Mouse (Mus musculus) Patski (cell line): ENCODE data around the gene Ddx52. TPM values are rescaled to one million over a fixed set of nuclear protein-coding genes. Genes with fewer than 3 reads are reported as not detected.

Experiments
- ATAC-seq: fragments of 100-300 bp; one replicate; pipeline ENCODE4 v1.8.0; 2021
- CTCF ChIA-PET: fragments of 350-600 bp; sonication (Branson Sonifier 250); formaldehyde crosslinking; loops from one replicate; lab custom pipeline; 2022; ENCODE audit warnings: inconsistent platforms; lab: Charles Lee
- POLR2A ChIA-PET: fragments of 350-600 bp; sonication (Branson Sonifier 250); formaldehyde crosslinking; loops from one replicate; lab custom pipeline; 2022; ENCODE audit warnings: antibody characterized with exemption, inconsistent platforms; lab: Charles Lee
- DNase-seq: peaks from one replicate; pipeline ENCODE4 v3.0.0-alpha.2; 2011; ENCODE audit warnings: low read depth, low spot score
- H3K27me3 ChIP-seq: fragments of 371-371 bp; one replicate; pipeline ENCODE4 v1.5.1; 2021
- CTCF ChIP-seq: fragments of 100-300 bp; IDR thresholded peaks from one replicate; pipeline ENCODE4 v1.5.1; 2021
- in situ Hi-C: fragments of 300-500 bp; cut with MboI; formaldehyde crosslinking; loops from 3 replicates; pipeline ENCODE4 v1.11.1; 2018; ENCODE audit warnings: low pct_unique_long_range_greater_than_20kb, mixed read lengths
- polyA plus RNA-seq: library from polyadenylated mRNA; unstranded; gene quantifications from one replicate; pipeline ENCODE4 v1.2.3, GENCODE M21; 2021

Gene Ddx52
- 43.0 TPM for polyA plus RNA-seq

- no peak for TF ChIP-seq CTCF
- POLR2A ChIA-PET, result interaction anchor here (0.9 to 1.8 kb wide), 6 partner anchors 21 to 129 kb away, joined by 3 to 4 read pairs (median 3); partner anchors contain the start of gene Synrg
- in situ Hi-C loops, result no loop called here
- peak; percentile 72 for ATAC-seq
- no peaks in the 10 kb centered on the region for H3K27me3 ChIP-seq
- no peak for DNase-seq
- CTCF ChIA-PET, result interaction anchor here (1.0 to 3.1 kb wide), 3 partner anchors 9 to 157 kb away, joined by 3 to 12 read pairs (median 3); no protein-coding TSS in a partner anchor
Measured at GRCm38 (mm10) chr11:83941950-83942840, at the start of gene Ddx52. Ddx52 (plus strand) TSS chr11:83942062.

DNA sequence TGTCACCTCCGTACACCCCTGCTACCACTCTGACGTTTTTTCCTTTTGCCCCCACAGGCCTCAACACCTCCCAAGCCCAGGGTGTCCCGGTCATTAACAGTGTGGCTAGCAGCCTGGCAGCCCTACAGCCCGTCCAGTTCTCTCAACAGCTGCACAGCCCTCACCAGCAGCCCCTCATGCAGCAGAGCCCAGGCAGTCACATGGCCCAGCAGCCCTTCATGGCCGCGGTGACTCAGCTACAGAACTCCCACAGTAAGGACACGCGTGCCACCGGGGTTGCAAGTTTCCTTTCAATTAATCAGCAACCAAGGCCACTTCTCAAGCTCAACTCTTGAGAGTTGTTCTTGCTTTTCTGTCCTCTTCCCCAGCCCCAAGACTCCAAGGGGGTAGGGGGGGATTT is 48.5 kb upstream of the Ddx52 start:
- ATAC-seq (no peak), DNase-seq (no peak)
- in situ Hi-C loops, result no loop called here
- CTCF ChIA-PET, result interaction anchor here (1.6 kb wide), 1 partner anchor 77 kb away, joined by 7 read pairs; no protein-coding TSS in a partner anchor
- POLR2A ChIA-PET, result interaction anchor here (0.9 to 5.3 kb wide), 3 partner anchors 40 to 71 kb away, joined by 3 to 17 read pairs (median 3); partner anchors contain the start of genes Hnf1b and Synrg
- H3K27me3 ChIP-seq, result no peaks in the 10 kb centered on the region
- no peak for TF ChIP-seq CTCF

DNA sequence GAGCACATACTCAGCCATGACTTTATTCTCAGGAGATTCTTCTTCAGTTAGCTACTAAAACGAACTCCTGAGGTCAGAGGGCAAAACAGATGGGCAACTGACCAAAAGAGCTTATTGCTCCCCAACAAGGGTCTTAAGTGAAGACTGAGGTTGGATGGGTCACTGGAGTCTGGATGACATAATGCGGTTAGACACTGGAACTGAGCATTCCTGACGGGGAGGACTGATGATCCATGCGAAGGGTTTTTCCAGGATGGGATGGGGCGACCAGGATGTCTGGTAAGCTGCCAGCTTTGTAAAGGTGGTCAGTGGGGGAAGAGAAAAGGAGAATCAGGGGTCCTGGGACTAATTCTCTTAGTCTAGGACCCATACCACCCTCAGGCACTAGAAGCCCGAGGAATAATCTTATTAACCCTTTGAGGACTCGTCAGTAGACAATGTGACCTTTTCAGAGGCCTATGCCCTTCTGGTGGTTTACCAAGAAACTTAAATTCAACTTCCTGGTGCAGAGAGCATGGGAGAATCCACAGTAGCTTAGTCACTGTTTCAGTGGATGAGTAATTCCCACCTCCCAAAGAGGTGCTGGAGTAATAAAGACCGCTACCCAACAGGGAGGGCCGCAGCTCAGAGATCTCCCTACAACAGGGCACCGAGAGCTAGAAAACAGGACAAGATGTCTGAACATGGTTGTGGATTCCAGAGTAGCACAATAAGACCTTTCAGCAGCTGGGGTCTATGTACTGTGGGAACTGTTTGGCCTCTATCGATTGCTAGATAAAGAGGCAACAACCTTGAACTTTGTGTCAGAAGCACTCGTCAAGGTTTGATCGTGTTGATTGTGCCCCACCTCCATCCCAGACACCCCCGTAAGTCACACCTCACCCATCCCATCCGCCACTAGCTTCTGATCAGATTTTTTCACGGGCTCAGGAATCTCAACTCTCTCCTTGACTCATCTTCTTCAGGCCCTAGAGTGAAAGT is 45.1 kb upstream of the Ddx52 start:
- no peaks in the 10 kb centered on the region for H3K27me3 ChIP-seq
- DNase-seq (peak; percentile 98), ATAC-seq (peak; percentile 76)
- in situ Hi-C loops, result loop anchor here (5.0 kb wide), 2 partner anchors 44 to 79 kb away; partner anchors contain the start of gene Hnf1b
- no peak for TF ChIP-seq CTCF
- CTCF ChIA-PET, result interaction anchor here (0.8 to 1.5 kb wide), 4 partner anchors 10 to 95 kb away, joined by 4 to 9 read pairs (median 4); no protein-coding TSS in a partner anchor
- POLR2A ChIA-PET, result interaction anchor here (1.1 to 1.4 kb wide), 3 partner anchors 39 to 80 kb away, joined by 3 to 5 read pairs (median 3); no protein-coding TSS in a partner anchor

DNA sequence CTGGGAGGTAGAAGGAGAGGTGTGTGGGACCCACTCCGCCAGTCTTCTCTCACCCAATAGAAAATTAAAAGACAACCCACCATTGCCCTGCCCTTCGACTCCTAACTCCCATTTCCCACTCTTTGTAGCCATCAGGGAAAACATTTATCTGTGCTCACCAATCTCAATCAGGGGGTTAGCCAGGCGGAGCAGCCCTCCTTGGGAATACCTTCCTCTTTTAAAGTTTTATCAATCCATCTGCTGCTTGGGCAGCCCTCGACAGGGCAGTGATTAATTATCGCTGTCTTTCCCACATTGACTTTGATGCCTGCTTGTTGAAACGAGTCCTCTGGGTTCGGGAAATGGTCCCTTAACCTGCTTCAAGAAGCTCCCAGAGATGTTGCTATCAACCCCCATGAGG is 44.3 kb upstream of the Ddx52 start:
- CTCF ChIA-PET, result interaction anchor here (0.8 to 1.0 kb wide), 4 partner anchors 10 to 96 kb away, joined by 4 read pairs; no protein-coding TSS in a partner anchor
- in situ Hi-C loops, result loop anchor here (5.0 kb wide), 2 partner anchors 45 to 80 kb away; partner anchors contain the start of gene Hnf1b
- DNase-seq (no peak), ATAC-seq (no peak)
- no peaks in the 10 kb centered on the region for H3K27me3 ChIP-seq
- POLR2A ChIA-PET, result interaction anchor here (1.2 to 1.4 kb wide), 2 partner anchors 47 to 81 kb away, joined by 3 to 5 read pairs; no protein-coding TSS in a partner anchor
- no peak for TF ChIP-seq CTCF

- no peak for DNase-seq
- no peak for TF ChIP-seq CTCF
- ATAC-seq, result no peak
- ChIA-PET POLR2A (interaction anchor here (1.1 kb wide), 1 partner anchor 25 kb away, joined by 3 read pairs; no protein-coding TSS in a partner anchor), CTCF (no interaction called here)
- no peaks in the 10 kb centered on the region for H3K27me3 ChIP-seq
- in situ Hi-C loops, result no loop called here
Measured at GRCm38 (mm10) chr11:83902812-83903211, 39.0 kb upstream of the Ddx52 start.

DNA sequence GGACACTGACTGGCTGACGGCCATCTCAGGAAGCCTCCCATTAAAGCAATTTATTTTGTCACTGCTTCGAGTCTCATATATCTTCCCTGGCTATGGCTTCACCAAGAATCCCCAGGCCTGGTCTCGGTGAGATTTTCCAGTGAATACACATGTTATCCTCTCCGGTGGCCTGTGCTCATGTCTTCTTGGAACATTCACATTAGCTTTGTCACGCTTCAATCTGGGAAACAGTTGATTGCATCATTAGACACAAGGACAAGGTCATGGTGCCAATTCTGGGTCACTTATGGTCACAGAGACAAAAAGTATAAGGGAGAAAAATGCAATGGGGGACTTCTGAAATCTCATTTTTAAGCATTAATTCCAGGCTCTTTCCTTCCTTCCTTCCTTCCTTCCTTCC is 36.1 kb upstream of the Ddx52 start:
- ATAC-seq, result no peak
- CTCF ChIA-PET, result interaction anchor here (1.4 to 1.6 kb wide), 2 partner anchors 30 to 90 kb away, joined by 4 read pairs; no protein-coding TSS in a partner anchor
- TF ChIP-seq CTCF, result no peak
- in situ Hi-C loops, result no loop called here
- H3K27me3 ChIP-seq, result no peaks in the 10 kb centered on the region
- POLR2A ChIA-PET, result no interaction called here
- DNase-seq, result no peak

DNA sequence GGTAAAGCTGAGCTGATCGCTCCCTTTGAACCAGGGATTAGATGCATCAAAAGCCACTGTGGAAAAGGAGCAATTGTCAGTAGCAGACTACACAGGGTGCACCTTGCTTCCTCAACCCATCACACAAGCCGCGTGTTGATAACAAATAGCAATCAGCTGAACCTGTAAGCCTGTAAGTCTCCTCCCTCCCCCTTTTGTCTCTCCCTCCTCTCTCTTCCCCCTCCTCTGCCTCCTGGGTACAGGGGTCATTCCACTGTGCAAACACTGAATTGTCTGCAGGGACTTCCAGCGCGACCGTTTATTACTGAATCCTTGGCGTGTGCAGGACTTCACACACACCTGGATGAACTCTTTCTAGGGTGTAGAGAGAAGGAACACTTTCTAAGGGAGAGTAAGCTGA is 33.5 kb upstream of the Ddx52 start:
- in situ Hi-C loops, result no loop called here
- no peaks in the 10 kb centered on the region for H3K27me3 ChIP-seq
- ATAC-seq (no peak), DNase-seq (no peak)
- POLR2A ChIA-PET, result interaction anchor here (0.8 kb wide), 1 partner anchor 25 kb away, joined by 3 read pairs; no protein-coding TSS in a partner anchor
- TF ChIP-seq CTCF, result no peak
- CTCF ChIA-PET, result interaction anchor here (1.6 to 1.7 kb wide), 2 partner anchors 11 to 17 kb away, joined by 4 read pairs; no protein-coding TSS in a partner anchor

- no peak for TF ChIP-seq CTCF
- ChIA-PET POLR2A (no interaction called here), CTCF (interaction anchor here (2.9 kb wide), 1 partner anchor 15 kb away, joined by 7 read pairs; no protein-coding TSS in a partner anchor)
- in situ Hi-C loops, result no loop called here
- ATAC-seq (peak; percentile 79), DNase-seq (no peak)
- H3K27me3 ChIP-seq, result no peaks in the 10 kb centered on the region
Measured at GRCm38 (mm10) chr11:83913824-83914311, 28.0 kb upstream of the Ddx52 start.

GRCm38 (mm10) chr11:83914501-83914900 is 27.4 kb upstream of the Ddx52 start:
- in situ Hi-C loops, result no loop called here
- TF ChIP-seq CTCF, result no peak
- no peaks in the 10 kb centered on the region for H3K27me3 ChIP-seq
- ATAC-seq (no peak), DNase-seq (no peak)
- POLR2A ChIA-PET, result interaction anchor here (0.6 kb wide), 1 partner anchor 69 kb away, joined by 3 read pairs; no protein-coding TSS in a partner anchor
- CTCF ChIA-PET, result interaction anchor here (1.0 to 2.9 kb wide), 4 partner anchors 11 to 21 kb away, joined by 3 to 7 read pairs (median 4); no protein-coding TSS in a partner anchor
